ENCODE assay signal across 7 mouse cellular contexts in genomic region chr5:4825951-4826350, GRCm38 (mm10).
DNase-seq lines count a peak whose midpoint lies in the region.

No protein-coding gene starts in this region.

- peak; percentile 22 for DNase-seq in ovary, postnatal 36 days (ENCODE audit: low spot score)
- DNase-seq in ovary, adult 18-20 months (ENCODE audit: low spot score): no peak
- peak; percentile 24 to 60 for DNase-seq in heart, adult 9 months (ENCODE audit: low spot score in 2 of 2)
- peak; percentile 73 for DNase-seq in kidney, postnatal 14 days
- peak; percentile 33 to 60 for DNase-seq in urinary bladder, postnatal 36 days (ENCODE audit: low spot score in 2 of 2)
- no peak for DNase-seq in natural killer cell, adult 2 months (ENCODE audit: low spot score in 2 of 2)
- DNase-seq in spleen, postnatal 10 days (ENCODE audit: low spot score in 2 of 2): no peak

Comparison
In these comparisons a context has a peak if more than half of its experiments do, and no peak if none do; other contexts are left out.
1. DNase-seq: peak in ovary, postnatal 36 days (single experiment), heart, adult 9 months (2 of 2), kidney, postnatal 14 days (single experiment) and urinary bladder, postnatal 36 days (2 of 2); none in ovary, adult 18-20 months (single experiment), natural killer cell, adult 2 months (0 of 2) and spleen, postnatal 10 days (0 of 2).